Mouse (Mus musculus): ENCODE results near the gene Irf8.
"Not testable (repeated sequence)": the region's sequence is repeated elsewhere in the genome, so short reads cannot be mapped to it uniquely, and the experiment has no call there.

The Irf8 gene

DNA sequence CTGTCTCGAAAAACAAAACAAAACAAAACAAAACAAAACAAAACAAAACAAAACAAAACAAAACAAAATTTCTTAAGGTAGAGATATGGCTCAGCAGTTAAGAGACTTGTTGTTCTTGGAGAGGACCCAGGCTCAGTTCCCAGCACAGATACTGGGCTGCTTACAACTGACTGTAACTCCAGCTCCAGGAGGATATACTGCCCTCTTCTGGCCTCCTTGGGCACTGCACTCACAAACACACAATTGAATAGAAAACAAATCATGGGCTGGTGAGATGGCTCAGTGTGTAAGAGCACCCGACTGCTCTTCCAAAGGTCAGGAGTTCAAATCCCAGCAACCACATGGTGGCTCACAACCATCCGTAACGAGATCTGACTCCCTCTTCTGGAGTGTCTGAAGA lies 12.1 kb upstream of the Irf8 start:
- DNase-seq = not testable (repeated sequence)

DNA sequence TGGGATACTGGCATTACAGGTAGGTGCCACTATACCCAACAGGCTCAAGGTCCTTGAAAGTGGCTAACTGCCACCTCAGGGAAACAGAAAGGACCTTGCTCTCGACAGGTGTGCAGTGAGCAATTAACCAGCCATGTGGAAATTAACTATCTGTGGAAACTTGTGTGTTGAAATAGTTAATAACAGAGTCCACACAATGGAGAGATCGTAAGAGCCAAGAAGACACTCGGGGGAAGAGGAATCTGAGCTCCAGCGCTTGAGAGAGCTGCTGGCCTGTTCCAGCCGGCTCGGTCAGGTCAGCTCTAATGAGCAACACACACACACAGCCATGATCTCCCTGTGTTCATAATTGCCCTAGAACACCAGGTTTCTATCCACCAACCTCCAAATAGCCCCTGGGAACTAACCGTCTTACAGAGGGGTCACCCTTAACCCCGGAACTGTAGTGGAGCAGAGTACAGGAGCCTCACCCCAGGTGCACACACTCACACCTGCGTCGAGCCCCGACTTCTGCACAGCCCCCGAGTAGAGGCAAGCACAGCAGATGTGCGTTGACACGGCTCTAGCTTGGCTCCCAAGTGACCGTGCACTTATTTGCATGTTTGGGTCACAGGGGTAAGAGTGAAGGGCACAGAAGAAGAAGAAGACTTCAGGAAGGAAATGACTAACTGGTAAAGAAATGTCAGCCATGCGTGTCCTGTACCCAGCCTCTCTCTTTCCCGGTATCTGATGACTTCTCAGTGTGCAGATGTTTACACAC lies 11.2 kb upstream of the Irf8 start:
- no peak for DNase-seq

DNA sequence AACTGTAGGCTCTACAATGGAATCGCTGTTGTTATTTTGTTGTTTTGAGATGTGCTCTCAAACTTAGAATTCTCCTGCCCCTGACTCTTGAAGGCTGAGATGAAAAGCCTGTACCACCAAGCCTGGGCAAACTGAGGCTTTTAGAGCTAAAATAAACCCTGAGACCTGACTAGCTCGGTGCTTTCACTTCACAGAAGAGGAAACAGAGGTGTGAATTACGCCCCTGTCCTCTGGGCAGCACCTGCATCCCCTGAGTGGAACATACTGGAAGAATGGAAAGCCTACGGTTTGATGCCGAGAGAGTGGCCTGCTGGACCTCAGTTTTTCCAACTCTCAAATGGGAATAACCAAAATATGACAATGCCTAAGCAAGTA lies 10.6 kb upstream of the Irf8 start:
- no peak for DNase-seq

DNA sequence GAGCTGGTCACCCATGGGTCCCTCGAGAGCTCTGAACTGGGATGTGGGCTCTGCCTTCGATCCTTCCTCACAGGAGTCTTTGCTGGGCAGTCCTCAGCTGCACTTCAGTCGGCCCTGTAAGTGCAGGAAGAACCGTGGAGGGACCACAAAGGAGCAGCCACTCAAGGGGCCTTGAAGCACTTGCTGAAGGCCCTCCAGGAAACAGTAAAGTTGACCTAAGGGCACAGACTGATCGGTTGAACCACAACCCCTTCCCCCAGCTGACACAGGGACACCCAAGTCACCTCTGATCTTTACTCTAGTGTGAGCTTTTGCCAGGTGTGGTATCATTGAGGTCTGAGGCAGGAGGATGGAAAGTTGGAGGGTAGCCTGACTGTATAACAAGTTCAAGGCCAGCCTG lies 10.1 kb upstream of the Irf8 start:
- DNase-seq = no peak

DNA sequence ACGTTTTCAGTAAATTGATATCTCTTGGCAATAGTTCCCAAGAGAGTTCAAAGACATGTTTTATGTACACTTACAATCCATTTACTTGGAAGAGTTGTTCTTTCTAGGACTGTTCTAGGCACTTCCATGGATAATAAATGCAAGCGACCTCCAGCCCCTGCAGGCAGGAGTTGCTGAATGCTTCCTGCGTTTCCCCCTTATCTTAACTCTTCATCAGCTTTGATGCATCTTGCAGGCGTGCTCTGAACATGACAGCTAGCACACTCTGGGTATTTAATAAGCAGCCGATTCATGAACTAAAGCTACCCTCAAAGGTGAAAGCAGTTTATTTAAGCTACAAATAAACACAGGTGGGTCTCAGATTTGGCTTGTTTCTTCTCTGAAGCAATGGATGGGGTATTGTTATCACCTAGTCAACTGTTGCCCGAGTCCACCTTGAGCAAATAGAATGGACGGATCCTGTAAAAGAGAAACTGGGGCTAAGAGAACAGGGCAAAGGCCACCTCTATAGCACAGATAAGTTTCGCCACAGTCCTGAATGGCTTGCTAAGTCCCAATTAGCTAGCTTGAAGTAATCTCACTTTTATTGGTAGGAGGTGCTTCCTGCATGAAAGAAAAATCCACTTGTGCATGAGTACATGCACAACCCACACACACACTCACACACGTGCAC lies 7.5 kb upstream of the Irf8 start:
- DNase-seq = no peak

DNA sequence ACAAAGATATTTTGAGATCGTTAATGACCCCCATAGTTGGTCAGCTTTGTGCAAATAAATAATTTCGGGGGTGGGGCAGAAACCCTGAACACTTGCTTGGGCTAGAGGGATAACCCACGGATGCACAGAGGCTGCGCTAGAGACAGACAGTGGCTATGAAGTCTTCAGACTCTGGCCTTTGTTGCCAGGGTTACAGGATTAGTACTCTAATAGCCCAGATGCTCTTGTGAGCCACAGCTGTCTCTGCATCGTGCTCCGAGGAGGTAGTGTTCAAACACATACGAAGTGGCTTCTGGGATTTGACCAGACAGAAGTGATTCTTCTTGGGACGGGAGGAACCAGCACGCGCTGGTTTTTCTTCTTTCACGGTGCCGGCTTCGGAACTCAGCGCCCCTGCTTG lies 4.6 kb upstream of the Irf8 start:
- DNase-seq = no peak

DNA sequence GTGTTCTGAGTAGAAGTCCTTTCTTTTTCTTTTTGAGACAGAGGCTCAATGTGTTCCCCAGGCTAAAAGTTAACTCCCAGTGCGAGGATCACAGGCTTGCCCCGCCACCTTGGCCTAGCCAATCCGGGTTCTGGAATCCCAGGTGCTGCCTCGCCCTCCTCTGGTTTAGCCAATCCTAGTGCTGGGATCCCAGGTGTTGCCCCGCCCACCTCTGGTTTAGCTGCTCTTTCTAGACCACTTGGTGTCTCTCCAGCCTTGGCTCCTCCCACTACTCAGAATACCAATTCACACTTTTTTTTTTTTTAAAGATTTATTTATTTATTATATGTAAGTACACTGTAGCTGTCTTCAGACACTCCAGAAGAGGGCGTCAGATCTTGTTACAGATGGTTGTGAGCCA lies 4.1 kb upstream of the Irf8 start:
- DNase-seq = no peak

DNA sequence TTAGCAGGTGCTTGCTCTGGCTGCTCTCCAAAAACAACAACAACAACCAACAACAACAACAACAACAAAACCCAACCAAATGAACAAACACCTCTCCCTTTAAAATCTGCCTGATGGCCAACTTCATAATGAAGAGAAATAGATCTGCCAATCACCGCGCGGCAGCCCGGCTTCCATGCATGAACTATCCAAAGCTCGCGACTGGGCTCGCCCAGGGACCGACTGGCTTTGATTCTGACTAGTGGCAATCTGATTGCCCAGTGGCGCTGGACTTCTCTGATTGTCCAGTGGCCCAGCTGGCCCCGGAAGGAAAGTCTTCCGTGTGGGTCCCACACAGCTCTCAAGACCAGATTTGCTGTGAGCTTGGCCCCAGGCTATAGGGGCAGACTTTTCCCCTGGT lies 328 bp downstream of the Irf8 start:
- DNase-seq = no peak

DNA sequence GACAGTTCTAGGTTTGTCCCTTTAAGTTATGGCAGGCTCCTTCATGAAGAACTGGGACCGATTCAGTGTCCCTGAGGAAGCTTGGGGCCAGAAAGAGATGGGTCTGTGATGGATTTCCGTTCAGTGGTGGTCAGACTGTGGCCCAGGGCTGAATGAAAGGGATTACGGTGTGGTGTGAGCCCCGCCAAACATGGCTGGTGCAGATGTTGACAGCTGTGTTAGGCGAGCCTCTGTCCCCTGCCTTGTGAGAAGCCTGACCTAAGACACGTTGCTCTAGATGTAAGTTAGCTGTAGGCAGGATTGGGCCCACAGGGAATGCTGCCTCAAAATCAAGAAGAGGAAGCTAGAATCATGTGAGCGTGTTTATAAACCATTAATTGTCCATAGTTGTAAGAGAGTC lies 1.0 kb downstream of the Irf8 start:
- no peak for DNase-seq

DNA sequence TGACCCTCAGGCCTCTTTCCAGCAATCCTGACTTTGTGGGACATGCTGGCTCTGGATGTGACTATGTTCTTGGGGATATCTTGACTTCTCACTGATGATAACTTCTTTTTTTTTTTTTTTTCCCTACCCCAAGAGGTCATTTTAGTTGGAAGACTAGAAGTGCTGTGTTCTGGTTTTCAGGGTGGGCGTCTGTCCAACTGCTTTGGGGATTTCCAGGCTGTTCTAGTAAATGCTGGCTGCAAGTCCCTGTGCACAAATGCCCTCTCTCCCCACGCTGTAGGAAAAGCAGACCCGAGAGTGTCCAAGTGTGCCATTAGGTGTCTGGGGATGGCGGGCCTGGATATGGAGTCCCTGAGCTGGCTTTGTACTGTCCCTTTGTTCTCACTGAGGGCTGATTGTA lies 2.6 kb downstream of the Irf8 start:
- no peak for DNase-seq

DNA sequence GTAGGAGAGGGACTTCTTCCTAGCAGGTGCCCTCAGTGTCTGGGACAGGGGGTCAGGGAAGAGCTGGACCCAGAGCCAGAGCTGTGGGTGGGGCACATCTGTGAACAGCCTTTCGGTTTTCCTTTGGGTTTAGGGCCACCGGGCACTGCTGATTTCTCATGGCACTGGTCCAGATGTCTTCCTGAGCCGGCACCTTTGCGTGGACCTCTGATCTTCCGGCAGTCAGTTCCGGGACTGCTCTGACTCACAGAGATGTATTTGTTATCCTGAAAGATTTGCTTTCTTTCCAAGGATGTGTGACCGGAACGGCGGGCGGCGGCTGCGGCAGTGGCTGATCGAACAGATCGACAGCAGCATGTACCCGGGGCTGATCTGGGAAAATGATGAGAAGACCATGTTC lies 3.4 kb downstream of the Irf8 start:
- DNase-seq = no peak

DNA sequence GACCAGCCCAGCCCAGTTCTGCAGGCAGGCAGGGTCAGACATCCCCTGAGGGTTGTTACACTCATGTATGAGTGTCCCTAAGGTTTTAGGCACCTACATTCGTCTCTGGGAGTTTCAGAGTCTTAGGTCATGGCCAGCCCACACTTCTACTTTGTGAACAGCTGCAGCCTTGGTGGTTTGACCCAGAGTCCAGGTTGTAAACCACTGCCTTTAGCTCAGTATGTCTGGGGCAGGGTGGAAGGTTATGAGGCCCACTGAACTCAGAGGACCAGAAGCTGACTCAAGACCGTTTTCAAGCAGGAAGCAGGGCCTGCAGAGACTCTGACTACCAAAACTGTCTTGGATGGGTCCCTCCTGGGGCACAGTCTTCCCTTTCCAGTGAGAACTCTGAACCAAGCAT lies 4.4 kb downstream of the Irf8 start:
- DNase-seq = no peak

DNA sequence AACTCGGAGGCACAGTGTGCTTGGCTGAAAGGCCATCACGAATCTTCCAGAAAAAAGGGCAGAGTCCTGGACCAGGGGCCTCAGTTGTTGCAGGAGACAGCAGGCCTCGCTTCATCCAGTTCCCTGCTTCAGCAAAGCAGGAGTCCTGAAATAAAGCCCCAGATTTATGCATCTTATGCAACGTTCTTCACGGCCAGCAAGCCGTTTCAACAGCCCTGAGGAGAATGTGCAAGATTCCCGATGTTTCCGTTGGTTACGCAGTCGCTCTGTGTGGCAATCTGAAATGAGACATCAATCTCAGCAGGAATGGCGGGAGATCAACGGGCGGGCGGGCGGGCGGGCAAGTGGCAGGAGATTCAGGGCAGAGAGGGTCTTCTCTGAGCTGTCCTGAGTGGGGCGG lies 4.8 kb downstream of the Irf8 start:
- DNase-seq = no peak

DNA sequence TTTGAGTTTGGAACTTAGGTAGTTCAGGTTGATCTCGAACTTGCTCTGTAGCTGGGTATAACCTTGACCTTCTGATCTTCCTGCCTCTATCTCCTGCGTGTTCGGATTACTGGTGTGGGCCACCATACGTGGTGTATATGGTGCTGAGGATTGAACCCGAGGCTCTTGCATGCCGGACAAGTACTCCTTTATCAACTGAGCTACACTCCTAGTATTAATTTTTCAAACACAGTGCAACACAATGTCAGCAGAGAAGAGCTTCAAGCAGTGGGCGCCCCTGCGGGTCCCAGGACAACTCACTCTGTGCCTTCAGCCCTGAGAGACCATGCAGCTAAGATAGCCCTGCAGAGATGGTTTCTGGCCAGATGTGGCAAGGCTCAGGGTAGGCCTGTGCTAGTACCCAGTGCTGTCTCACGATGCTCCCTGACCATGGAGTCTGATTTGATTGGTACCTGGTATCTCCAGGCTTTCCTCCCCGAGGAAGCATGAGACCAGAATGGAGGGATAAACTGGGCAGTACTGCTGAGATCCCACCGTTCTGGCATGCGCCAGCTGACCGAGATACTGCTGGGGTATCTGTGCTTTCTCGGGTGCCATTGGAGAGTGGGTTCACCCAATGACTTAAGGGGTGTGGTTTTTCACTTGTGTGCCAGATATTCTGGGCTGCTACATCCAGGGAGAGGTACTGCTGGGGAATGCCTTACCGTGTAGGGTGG lies 5.8 kb downstream of the Irf8 start:
- no peak for DNase-seq

DNA sequence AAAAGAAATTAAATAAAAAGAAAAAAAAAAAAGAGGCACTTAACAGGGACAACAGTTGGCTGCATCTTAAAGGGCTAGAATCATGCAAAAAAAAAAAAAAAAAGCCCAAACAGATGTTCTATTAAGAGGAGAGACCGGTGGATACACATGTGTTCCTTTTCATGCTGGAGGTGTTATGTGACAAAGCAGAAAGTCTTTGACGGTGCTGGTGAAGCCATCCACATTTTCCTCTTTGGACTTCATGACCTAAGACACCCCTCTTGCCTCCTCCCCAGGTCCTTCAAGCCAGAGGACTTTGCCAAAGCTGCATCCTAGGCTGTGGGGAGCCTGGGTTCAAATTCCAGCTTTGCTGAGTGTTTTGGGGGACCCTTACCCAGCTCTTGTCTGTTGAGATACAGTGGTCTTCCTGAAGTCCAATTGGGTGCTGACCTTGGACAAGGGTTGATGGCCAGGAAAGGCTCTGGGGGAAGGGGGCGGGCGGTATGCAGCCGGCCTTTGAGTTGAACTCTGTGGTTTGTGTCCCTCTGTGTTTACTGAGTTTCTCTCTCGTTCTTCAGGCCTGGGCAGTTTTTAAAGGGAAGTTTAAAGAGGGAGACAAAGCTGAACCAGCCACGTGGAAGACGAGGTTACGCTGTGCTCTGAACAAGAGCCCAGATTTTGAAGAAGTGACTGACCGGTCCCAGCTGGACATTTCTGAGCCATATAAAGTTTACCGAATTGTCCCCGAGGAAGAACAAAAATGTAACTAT lies 7.2 kb downstream of the Irf8 start:
- DNase-seq = no peak

DNA sequence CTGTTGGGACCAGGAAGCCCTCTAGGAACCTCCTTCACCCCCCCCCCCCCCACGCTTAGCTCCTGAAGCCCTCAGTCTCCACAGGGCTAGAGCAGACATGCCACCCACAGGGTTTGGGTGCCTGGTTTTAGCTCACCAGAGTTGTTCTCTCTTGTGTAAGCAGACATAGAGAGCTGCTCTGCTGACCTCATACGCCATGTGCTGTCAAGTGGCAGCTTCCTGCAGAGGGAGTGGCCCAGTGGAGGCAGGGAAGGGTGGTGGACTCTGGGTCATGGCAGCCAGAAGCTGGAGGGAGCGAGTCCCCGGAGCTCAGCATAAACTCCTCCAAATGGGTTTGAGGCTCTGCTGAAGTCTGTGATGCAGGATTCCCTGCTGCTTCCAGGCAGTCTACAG lies 7.7 kb downstream of the Irf8 start:
- DNase-seq = no peak

DNA sequence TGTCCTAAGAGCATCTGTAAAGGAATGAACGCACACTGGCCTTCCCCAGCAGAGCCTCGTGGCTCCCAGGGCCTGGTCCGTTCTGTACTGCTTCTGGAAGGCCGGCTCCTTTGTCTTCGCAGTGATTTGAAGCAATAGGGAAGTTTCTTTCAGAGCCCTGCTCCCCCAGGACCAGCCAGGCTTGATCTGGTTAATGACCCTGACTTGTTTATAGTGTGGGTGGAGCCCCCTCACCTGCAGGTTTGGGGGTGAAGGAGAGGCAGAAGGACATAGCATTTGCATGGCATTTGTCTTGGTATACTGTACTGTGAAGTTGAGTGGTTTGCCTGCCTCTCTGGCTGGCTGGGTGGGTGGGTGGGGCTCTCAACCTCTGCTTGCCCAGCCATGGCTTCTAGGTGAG lies 8.3 kb downstream of the Irf8 start:
- DNase-seq = no peak

DNA sequence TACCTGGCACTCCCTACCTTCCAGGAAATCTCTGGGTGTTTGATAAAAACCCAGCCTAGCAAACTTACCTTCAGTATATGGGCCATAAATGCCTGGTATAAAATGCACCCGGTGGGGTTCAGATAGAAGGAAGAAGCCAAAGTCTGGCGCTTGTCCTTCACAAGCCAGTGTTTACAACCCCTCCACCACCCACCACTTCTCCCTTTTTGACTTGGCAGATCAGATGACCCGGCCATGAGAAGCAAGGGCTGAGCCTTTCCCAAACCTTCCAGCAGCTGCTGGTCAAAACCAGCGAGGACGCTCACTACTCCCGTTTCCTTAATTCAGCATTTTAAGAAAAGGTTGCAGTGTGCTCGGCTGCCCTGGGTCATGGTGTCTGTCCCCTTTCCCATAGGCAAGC lies 9.1 kb downstream of the Irf8 start:
- DNase-seq = no peak

DNA sequence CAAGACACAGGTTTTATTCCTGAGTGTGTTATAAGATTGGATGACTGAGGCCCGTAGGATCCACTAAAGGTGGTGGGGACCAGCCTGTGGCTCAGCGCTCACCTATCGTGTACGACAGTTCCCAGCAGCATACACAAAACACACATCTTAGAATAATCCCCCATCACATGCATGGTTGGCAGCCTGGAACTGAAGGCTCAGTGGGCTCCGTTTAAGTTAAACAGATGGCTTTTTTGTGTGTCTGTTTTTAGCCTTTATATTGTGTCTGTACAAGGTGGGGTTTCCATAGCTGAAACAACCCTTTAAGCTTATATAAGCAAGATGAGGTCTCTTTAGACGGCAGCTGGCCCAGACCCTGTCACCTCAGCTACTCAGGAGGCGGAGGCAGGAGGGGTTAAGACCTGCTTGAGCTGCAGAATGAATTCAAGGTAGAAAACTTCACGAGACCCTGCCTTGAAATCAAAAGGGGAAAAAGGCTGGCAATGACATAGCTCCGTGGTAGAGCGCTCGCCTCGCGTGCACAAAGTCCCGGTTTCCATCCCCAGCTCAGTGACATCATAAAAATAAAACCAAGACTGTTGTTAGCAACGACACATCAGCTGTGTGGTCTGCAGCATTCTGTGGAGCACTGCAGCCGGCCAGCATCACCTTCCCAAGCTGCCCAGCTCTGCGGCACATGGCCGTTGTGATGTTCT lies 10.0 kb downstream of the Irf8 start:
- no peak for DNase-seq

DNA sequence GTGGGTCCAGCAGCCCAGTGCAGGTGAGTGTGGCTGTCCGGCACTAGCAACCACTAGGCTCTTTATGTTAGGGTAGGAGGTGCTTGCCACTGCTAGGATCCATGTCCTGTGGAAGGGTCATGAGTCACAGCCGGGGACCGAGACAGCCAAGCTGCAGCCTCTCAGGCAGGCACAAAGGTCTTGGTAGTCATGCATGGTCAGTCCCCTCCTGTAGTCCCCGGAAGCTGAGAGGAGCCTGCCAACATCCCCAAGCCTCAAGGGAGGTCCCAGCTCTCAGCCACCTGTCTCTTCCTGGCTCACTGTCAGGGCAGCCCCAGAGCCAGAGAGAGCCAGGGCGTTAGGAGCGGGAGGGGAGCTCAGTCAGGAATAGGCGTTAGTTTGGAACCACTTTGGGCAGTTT lies 11.1 kb downstream of the Irf8 start:
- no peak for DNase-seq

DNA sequence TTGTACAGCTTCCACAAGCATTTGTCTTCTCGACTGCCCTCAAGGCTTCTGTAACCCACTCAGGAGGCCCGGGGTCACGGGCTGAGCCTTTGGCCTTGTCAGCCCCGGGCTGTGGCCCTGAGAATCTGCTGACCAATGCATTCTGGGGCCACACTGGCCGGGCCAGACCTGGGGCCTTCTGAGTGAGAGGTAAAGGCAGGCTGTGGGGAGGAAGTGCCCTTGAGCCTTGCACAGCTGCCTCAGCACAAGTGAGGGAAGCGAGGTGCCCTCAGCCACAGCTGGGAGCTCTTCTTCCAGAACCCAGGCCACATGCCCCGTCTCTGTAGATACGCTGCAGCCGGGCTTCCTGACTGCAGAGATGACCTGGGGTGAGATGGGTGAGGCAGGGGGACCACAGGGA lies 14.5 kb downstream of the Irf8 start:
- no peak for DNase-seq

DNA sequence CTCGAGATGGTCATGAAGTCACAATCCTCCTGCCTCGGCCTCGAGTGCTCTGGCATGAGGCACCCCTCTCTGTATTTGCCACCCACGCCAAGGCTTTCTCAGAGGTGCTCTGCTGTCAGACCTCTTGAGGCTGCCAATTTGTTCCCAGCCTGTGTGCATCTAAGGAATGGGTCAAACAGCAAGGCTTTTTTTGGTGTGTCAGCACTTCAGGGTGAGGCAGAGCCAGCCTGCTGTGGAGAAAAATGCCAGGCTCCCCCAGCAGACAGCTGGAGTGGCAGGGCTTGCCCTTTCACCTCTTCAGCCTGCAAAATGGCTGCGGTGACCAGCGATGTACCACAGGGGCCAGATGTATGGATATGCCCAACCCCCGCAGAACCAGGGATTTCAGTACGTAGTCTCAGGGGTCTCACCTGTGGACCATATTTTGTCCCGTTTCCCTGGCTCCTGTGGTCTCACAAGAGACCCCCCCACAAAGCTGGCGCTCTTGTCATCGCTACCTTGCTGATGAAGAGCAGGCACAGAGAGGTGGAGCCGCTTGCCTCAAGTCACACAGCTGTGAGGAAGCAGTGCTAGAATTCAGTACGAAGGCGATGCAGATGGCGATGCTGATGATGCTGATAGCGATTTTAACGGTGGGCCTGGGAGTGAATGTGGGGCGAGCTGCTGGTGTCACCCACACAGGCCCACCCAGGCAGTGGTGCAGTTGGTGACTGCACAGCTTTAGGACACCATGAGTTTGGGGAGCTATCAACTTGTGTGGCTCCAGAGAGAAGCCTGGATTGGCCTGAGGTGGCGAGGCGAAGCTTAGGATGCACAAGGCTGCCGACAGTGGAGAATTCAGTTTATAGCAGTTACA lies 15.3 kb downstream of the Irf8 start:
- DNase-seq = no peak
